Mouse (Mus musculus) hindbrain, embryonic 15.5 days (tissue): ENCODE results near the gene Kif11. TPM values are rescaled to one million over a fixed set of nuclear protein-coding genes. Genes with fewer than 3 reads are reported as not detected.

Experiments
- ATAC-seq: fragments of 200-750 bp; cut with Nextera tagmentation; 2 replicates; pipeline ENCODE4 v1.8.0; 2017; ENCODE audit warnings: low read depth, moderate number of reproducible peaks, moderate TSS enrichment; ENCODE audit not compliant: low FRiP score
- H3K27ac ChIP-seq: fragments of 300-500 bp; sonication (generic); replicated peaks from 2 replicates; pipeline ENCODE4 v1.5.1; 2015; ENCODE audit warnings: mild to moderate bottlenecking, inconsistent platforms
- H3K27me3 ChIP-seq: fragments of 300-500 bp; sonication (generic); 2 replicates; pipeline ENCODE4 v1.6.1; 2015; ENCODE audit warnings: control low read depth, inconsistent platforms
- H3K36me3 ChIP-seq: fragments of 300-500 bp; sonication (generic); 2 replicates; pipeline ENCODE4 v1.6.1; 2015; ENCODE audit warnings: control low read depth, inconsistent platforms
- H3K4me1 ChIP-seq: fragments of 300-500 bp; sonication (generic); replicated peaks from 2 replicates; pipeline ENCODE4 v1.6.1; 2015; ENCODE audit warnings: control low read depth, inconsistent platforms
- H3K4me2 ChIP-seq: fragments of 300-500 bp; sonication (generic); 2 replicates; pipeline ENCODE4 v1.6.1; 2015; ENCODE audit warnings: moderate library complexity, mild to moderate bottlenecking, inconsistent platforms
- H3K4me3 ChIP-seq: fragments of 300-500 bp; sonication (generic); 2 replicates; pipeline ENCODE4 v1.5.1; 2015; ENCODE audit warnings: mild to moderate bottlenecking, inconsistent platforms
- H3K9ac ChIP-seq: fragments of 300-500 bp; sonication (generic); 2 replicates; pipeline ENCODE4 v1.6.1; 2015; ENCODE audit warnings: inconsistent platforms
- H3K9me3 ChIP-seq: fragments of 300-500 bp; sonication (generic); 2 replicates; pipeline ENCODE4 v1.6.1; 2016; ENCODE audit warnings: control low read depth, inconsistent platforms
- WGBS: fragments of 180-500 bp; shearing (Covaris S2); methylation state at CpG from one replicate; pipeline ENCODE4 v1.1.7; 2015; 5-methylcytosine and 5-hydroxymethylcytosine counted together
- polyA plus RNA-seq: library from polyadenylated mRNA; unstranded; fragments of >200 nt; fragmentation: Nextera tagmentation; extraction: Ambion mirVana; gene quantifications from 2 replicates; pipeline ENCODE4 v1.2.1, GENCODE M21; 2015

Gene Kif11
- 12.5 and 14.6 TPM in 2 replicates for polyA plus RNA-seq

DNA sequence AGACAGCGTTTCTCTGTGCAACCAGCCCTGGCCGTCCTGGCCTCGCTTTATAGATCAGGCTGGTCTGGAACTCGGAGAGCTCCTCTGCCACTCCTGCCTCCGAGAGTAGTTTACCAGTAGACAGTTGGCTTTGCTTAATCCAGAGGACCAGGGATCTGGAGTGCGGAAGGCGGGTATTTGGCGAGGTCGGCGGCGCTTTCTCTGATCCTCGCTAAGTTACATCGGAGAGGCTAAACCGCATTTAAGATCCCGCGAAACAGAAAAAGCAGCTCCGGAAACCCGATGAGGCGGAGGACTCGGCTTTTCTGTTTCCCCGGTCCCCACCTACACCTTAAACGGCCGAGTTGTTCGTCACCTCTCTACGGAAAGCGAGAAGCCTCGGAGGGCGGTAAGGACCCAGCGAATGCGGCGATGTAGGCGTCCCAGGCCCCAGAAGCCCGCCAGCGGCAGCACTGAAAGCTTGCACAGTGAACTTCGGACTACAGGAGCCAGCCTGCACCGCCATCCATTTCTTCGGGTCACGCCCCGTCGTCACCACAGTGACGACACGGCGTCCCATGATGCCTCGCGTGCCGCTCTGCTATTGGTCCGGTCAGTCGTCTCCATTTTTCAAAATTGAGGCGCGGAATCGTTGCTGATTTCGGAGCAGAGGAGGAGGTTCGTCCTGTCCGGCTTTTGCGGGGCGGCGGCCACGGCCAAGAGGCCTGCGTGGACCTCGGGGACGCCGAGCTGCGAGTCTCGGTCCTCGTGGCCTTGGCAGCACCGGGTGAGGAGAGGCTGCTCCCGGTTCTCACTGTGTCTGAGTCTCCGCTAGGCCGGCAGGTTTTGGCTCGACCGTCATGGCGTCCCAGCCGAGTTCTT, at the start of gene Kif11:
Kif11 (plus strand) TSS at position 649 of the 861 bp plus-strand sequence.
- whole genome bisulfite sequencing: under 1% methylated on average over 73 of the region's 73 CpGs
- peak; percentile 99 for ATAC-seq

DNA sequence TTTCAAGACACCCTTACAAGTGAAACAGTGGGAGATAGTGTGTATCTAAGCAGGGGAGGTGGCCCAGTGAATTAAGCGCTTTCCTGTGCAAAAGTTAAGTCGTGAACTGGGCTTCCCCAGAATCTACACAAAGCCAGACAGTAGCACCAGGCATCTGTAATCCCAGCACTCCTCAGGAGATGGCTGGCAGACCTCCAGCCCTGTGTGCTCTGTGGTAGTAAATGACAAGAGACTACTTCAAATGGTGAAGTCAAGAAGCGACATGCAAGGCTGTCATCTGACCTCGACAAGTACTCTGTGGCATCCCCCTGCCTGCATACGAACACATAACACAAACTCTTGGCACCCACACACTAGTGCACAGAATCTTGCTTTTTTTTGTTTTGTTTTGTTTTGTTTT, 49.0 kb upstream of the Kif11 start:
- Histone ChIP-seq H3K4me2 (no peak overlapping the region), H3K4me3 (no peak overlapping the region), H3K4me1 (no peaks in the 10 kb centered on the region), H3K36me3 (peaks cover 29% of the 10 kb centered on the region), H3K9ac (no peak overlapping the region), H3K9me3 (no peaks in the 10 kb centered on the region), H3K27ac (no peak overlapping the region), H3K27me3 (no peaks in the 10 kb centered on the region)
- 73% methylated on average over 5 of the region's 5 CpGs for WGBS
- ATAC-seq: no peak

More for the DNA sequence above, at the start of gene Kif11:
- H3K9ac ChIP-seq: peak within 1 kb of the TSS; percentile 75
- no peaks in the 10 kb centered on the region for H3K27me3 ChIP-seq
- peak within 1 kb of the TSS; percentile 95 for H3K27ac ChIP-seq
- H3K4me1 ChIP-seq: peaks cover 13% of the 10 kb centered on the region
- H3K4me3 ChIP-seq: peak within 1 kb of the TSS; percentile 92
- no peaks in the 10 kb centered on the region for H3K36me3 ChIP-seq
- H3K4me2 ChIP-seq: peak within 1 kb of the TSS; percentile 88
- H3K9me3 ChIP-seq: no peaks in the 10 kb centered on the region

DNA sequence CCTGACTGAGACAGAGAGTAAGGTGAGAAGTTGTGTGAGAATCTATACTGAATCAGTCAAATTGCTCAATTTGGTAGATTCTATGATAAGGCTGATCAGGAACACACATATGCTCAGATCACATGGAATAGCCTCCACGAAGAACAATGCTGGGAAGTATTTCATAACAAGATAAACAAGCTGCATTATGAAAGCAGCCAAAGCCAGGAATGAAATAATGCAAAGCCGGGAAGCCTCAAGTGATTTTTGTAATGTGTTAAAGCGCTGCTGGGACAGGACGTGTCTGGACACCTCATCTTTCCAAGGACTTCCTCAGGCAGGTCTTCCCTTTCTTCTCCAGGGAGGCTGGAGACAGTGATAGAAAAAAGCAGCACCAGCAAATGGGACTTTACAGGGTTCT, 43.5 kb upstream of the Kif11 start:
- WGBS: 88% methylated on average over 4 of the region's 4 CpGs

DNA sequence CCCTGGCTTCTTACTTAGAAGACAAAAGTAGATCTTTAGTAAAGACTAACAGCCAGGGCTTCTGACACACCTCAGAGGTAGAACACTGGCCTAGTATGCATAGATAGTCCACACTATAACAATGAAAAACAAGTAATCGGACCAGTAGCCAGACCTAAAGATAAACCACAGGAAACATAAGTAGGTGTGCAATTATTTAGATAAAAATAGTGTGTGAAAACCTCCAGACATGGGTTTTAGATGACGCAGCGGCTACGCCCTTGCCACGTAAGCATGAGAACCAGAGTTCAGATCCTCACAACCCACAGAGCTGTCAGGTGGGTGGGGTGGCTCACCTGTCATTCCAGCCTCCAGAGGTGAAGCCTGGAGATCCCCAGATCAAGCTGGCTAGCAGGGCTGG, 42.8 kb upstream of the Kif11 start:
- WGBS: 96% methylated on average over 5 of the region's 5 CpGs
- Histone ChIP-seq H3K4me2 (no peak overlapping the region), H3K36me3 (peaks cover 4% of the 10 kb centered on the region; the same call in 1 of the 2 replicates), H3K27ac (no peak overlapping the region), H3K9me3 (no peaks in the 10 kb centered on the region), H3K4me3 (no peak overlapping the region), H3K4me1 (no peaks in the 10 kb centered on the region), H3K27me3 (no peaks in the 10 kb centered on the region), H3K9ac (no peak overlapping the region)
- ATAC-seq: no peak

More for the DNA sequence above, 43.5 kb upstream of the Kif11 start:
- Histone ChIP-seq H3K36me3 (peaks cover 11% of the 10 kb centered on the region; the same call in 1 of the 2 replicates), H3K4me3 (no peak overlapping the region), H3K4me1 (no peaks in the 10 kb centered on the region), H3K4me2 (no peak overlapping the region), H3K9ac (no peak overlapping the region), H3K27me3 (no peaks in the 10 kb centered on the region), H3K9me3 (no peaks in the 10 kb centered on the region), H3K27ac (no peak overlapping the region)
- ATAC-seq: no peak

DNA sequence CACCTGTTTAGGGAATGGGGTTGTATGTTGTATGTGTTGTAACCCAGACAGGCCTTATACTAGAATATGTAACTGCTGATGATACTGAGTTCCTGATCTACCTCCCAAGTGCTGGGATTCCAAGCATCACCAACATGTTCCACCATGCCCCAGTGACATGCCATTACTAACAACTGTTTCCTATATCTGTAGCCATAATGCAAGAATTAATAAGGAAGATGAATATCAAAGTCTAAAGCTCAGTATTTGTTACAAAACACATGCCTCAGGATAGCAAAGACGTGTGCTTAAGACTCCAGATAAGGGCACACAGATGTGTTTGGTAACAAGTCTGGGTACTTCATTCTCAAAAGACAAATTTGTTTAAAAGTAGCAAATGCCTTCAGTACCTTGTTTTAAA, 40.8 kb upstream of the Kif11 start:
- 88% methylated on average over 1 of the region's 1 CpGs for WGBS
- Histone ChIP-seq H3K9me3 (no peaks in the 10 kb centered on the region), H3K4me2 (no peak overlapping the region), H3K27ac (no peak overlapping the region), H3K4me3 (no peak overlapping the region), H3K27me3 (no peaks in the 10 kb centered on the region), H3K9ac (no peak overlapping the region), H3K36me3 (no peaks in the 10 kb centered on the region), H3K4me1 (no peaks in the 10 kb centered on the region)
- ATAC-seq: no peak

- Histone ChIP-seq H3K9me3 (no peaks in the 10 kb centered on the region), H3K4me1 (no peaks in the 10 kb centered on the region), H3K9ac (no peak within 1 kb of the TSS), H3K36me3 (no peaks in the 10 kb centered on the region), H3K27ac (no peak within 1 kb of the TSS), H3K27me3 (no peaks in the 10 kb centered on the region), H3K4me3 (no peak within 1 kb of the TSS), H3K4me2 (no peak within 1 kb of the TSS)
- ATAC-seq: no peak
- 79% methylated on average over 4 of the region's 4 CpGs for WGBS
These were observed 38.5 kb upstream of the Kif11 start, which contains the start of gene Ide for GRCm38 (mm10) chr19:37337752-37338151. Gene Ide, minus strand, starts transcription at chr19:37337852.

DNA sequence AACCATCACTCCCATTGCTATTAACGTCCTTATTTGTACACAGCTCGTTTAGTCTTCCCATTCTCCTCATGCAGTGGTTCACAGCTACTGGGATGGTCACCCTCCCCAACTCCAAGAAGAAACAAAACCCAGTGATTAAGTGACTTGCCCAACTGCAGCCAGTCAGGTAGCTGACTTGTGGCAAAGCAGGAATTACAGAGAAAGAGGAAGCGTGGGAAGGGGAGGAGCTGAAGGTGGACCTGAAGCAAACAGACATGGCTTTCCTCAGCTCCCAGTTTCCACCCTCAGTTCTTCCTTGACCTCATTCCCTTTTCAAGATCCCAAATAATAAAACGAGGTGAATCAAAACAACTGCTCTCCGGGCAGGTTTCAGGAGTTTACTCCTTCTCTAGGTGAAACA, 35.7 kb upstream of the Kif11 start:
- no peak overlapping the region for H3K9ac ChIP-seq
- ATAC-seq: no peak
- H3K9me3 ChIP-seq: no peaks in the 10 kb centered on the region
- no peak overlapping the region for H3K4me3 ChIP-seq
- H3K36me3 ChIP-seq: no peaks in the 10 kb centered on the region
- no peak overlapping the region for H3K4me2 ChIP-seq
- H3K4me1 ChIP-seq: no peaks in the 10 kb centered on the region
- H3K27me3 ChIP-seq: no peaks in the 10 kb centered on the region
- no peak overlapping the region for H3K27ac ChIP-seq
- WGBS: 89% methylated on average over 5 of the region's 5 CpGs

GRCm38 (mm10) chr19:37340931-37341330, 35.3 kb upstream of the Kif11 start:
- Histone ChIP-seq H3K27me3 (no peaks in the 10 kb centered on the region), H3K9me3 (no peaks in the 10 kb centered on the region), H3K36me3 (no peaks in the 10 kb centered on the region), H3K4me1 (no peaks in the 10 kb centered on the region), H3K4me2 (no peak overlapping the region), H3K27ac (no peak overlapping the region), H3K4me3 (no peak overlapping the region), H3K9ac (no peak overlapping the region)
- WGBS: 88% methylated on average over 5 of the region's 5 CpGs
- no peak for ATAC-seq

- no peaks in the 10 kb centered on the region for H3K4me1 ChIP-seq
- no peak overlapping the region for H3K27ac ChIP-seq
- no peak overlapping the region for H3K4me2 ChIP-seq
- ATAC-seq: no peak
- no peak overlapping the region for H3K9ac ChIP-seq
- no peaks in the 10 kb centered on the region for H3K27me3 ChIP-seq
- H3K9me3 ChIP-seq: no peaks in the 10 kb centered on the region
- H3K36me3 ChIP-seq: no peaks in the 10 kb centered on the region
- H3K4me3 ChIP-seq: no peak overlapping the region
- WGBS: 87% methylated on average over 5 of the region's 5 CpGs
These were observed 32.3 kb upstream of the Kif11 start for GRCm38 (mm10) chr19:37343899-37344298.

- Histone ChIP-seq H3K4me3 (no peak overlapping the region), H3K36me3 (no peaks in the 10 kb centered on the region), H3K27ac (no peak overlapping the region), H3K9ac (no peak overlapping the region), H3K4me1 (no peaks in the 10 kb centered on the region), H3K9me3 (no peaks in the 10 kb centered on the region), H3K27me3 (no peaks in the 10 kb centered on the region), H3K4me2 (no peak overlapping the region)
- no peak for ATAC-seq
- 81% methylated on average over 3 of the region's 3 CpGs for WGBS
These were observed 29.9 kb upstream of the Kif11 start for GRCm38 (mm10) chr19:37346258-37346657.

GRCm38 (mm10) chr19:37348331-37348730, 27.9 kb upstream of the Kif11 start:
- WGBS: 84% methylated on average over 10 of the region's 10 CpGs
- Histone ChIP-seq H3K9me3 (no peaks in the 10 kb centered on the region), H3K9ac (no peak overlapping the region), H3K4me3 (no peak overlapping the region), H3K27me3 (no peaks in the 10 kb centered on the region), H3K4me2 (no peak overlapping the region), H3K27ac (no peak overlapping the region), H3K36me3 (no peaks in the 10 kb centered on the region), H3K4me1 (no peaks in the 10 kb centered on the region)
- ATAC-seq: no peak

DNA sequence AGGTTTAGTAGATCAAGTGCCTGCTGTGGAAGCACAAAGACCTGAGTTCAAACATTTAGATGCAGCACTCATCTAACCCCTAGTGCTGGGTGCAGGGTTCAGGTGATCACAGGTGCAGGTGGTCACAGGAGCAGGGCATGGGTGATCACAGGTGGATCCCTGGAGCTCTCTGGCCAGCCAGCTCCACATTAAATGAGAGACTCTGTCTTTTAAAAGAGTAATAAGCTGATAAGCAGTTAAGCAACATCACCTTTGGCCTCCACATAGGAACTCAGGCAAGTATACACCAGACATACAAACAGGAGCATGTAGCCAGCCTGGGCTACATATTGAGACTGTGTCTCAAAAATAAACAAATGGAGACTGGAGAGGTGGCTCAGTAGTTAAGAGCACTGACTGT, 27.3 kb upstream of the Kif11 start:
- Histone ChIP-seq H3K27ac (no peak overlapping the region), H3K9me3 (no peaks in the 10 kb centered on the region), H3K4me3 (no peak overlapping the region), H3K9ac (no peak overlapping the region), H3K27me3 (no peaks in the 10 kb centered on the region), H3K4me2 (no peak overlapping the region), H3K4me1 (no peaks in the 10 kb centered on the region), H3K36me3 (no peaks in the 10 kb centered on the region)
- ATAC-seq: no peak
